Mouse (Mus musculus) hindbrain, embryonic 13.5 days (tissue): ENCODE measurements around the gene 1700019N19Rik. TPM values are rescaled to one million over a fixed set of nuclear protein-coding genes. Genes with fewer than 3 reads are reported as not detected.
A peak's percentile ranks its signal among the peaks of the same experiment; 100 is the strongest.

Source experiments
- ATAC-seq: fragments of 200-750 bp; cut with Nextera tagmentation; 2 replicates; pipeline ENCODE4 v1.8.0; 2017; ENCODE audit warnings: moderate TSS enrichment; ENCODE audit not compliant: low FRiP score
- H3K27ac ChIP-seq: fragments of 300-500 bp; sonication (generic); 2 replicates; pipeline ENCODE4 v1.5.1; 2015; ENCODE audit warnings: inconsistent platforms, mild to moderate bottlenecking, moderate library complexity
- H3K27me3 ChIP-seq: fragments of 300-500 bp; sonication (generic); 2 replicates; pipeline ENCODE4 v1.6.1; 2015; ENCODE audit warnings: mild to moderate bottlenecking, inconsistent platforms
- H3K36me3 ChIP-seq: fragments of 300-500 bp; sonication (generic); 2 replicates; pipeline ENCODE4 v1.6.1; 2015; ENCODE audit warnings: mild to moderate bottlenecking, inconsistent platforms
- H3K4me1 ChIP-seq: fragments of 300-500 bp; sonication (generic); replicated peaks from 2 replicates; pipeline ENCODE4 v1.6.1; 2015; ENCODE audit warnings: inconsistent platforms
- H3K4me2 ChIP-seq: fragments of 300-500 bp; sonication (generic); 2 replicates; pipeline ENCODE4 v1.6.1; 2015; ENCODE audit warnings: inconsistent platforms, mild to moderate bottlenecking, moderate library complexity
- H3K4me3 ChIP-seq: fragments of 300-500 bp; sonication (generic); 2 replicates; pipeline ENCODE4 v1.5.1; 2015; ENCODE audit warnings: mild to moderate bottlenecking, inconsistent platforms
- H3K9ac ChIP-seq: fragments of 300-500 bp; sonication (generic); 2 replicates; pipeline ENCODE4 v1.6.1; 2015; ENCODE audit warnings: mild to moderate bottlenecking, inconsistent platforms
- H3K9me3 ChIP-seq: fragments of 300-500 bp; sonication (generic); 2 replicates; pipeline ENCODE4 v1.6.1; 2016; ENCODE audit warnings: inconsistent platforms
- WGBS: fragments of 180-500 bp; shearing (Covaris S2); methylation state at CpG from one replicate; pipeline ENCODE4 v1.1.7; 2015; 5-methylcytosine and 5-hydroxymethylcytosine counted together
- polyA plus RNA-seq: library from polyadenylated mRNA; unstranded; fragments of >200 nt; fragmentation: Nextera tagmentation; extraction: Ambion mirVana; gene quantifications from 2 replicates; pipeline ENCODE4 v1.2.1, GENCODE M21; 2015

Gene 1700019N19Rik
- polyA plus RNA-seq, 1 experiment from 2014 or later = not detected

DNA sequence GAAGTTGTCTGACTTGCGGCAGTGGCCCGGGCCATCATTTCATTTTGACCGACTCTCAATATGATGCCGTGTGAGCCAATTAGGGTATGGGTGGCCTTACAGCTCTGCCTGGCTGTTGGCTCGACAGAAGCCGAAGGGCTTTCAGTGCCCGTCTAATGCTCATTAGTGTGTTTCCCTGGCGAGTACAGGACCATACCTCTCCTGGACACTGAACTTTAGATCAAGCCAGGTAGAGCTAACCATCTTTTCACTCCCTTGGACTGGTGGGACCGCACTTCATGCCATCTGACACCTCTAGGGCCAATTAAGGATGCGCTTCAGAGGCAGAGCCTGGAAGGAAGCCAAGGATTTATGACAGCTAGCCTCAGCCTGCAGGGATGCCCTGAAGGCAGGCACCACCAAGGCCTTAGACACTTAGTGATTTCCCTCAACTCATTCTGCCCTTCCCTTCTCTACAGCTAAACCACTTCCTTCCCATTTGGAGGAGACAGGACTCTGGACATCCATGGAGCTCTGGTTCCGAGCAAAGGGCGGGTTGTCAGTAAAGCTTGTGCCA lies 931 bp upstream of the 1700019N19Rik start:
- ATAC-seq = peak; percentile 39; the same call in 1 of the 2 replicates
- Histone ChIP-seq H3K9ac (no peak overlapping the region), H3K4me1 (peaks cover 7% of the 10 kb centered on the region; the same call in 1 of the 2 replicates), H3K27ac (0 out of 2 replicates have a peak overlapping the region, but pooled peaks have one; percentile 0), H3K9me3 (no peaks in the 10 kb centered on the region), H3K4me3 (no peak overlapping the region), H3K4me2 (no peak overlapping the region), H3K36me3 (peaks cover 33% of the 10 kb centered on the region), H3K27me3 (no peaks in the 10 kb centered on the region)
- 71% methylated on average over 12 of the region's 12 CpGs for WGBS

DNA sequence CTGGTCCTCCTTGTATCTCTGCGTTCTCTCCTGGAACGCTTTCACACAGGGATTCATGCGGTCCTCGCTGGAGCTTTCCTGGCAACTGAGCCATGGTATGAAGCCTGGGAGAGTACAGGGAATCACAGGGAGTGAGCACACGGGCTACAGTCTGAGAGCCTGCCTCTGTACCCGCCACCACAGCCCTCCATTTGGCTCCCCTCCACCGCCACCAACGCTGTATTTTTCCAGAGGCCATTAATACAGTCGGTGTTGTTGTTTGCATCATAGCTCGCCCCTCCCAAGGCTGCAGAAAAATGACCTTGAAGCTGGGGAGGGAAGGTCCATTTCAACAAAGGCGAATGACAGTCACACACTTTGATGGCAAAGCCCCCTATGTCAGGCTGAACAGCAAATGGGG lies 5.1 kb downstream of the 1700019N19Rik start:
- no peaks in the 10 kb centered on the region for H3K36me3 ChIP-seq
- peaks cover 18% of the 10 kb centered on the region for H3K4me1 ChIP-seq
- H3K27ac ChIP-seq = peak overlapping the region; percentile 45
- no peaks in the 10 kb centered on the region for H3K27me3 ChIP-seq
- no peak overlapping the region for H3K4me3 ChIP-seq
- H3K9me3 ChIP-seq = no peaks in the 10 kb centered on the region
- H3K4me2 ChIP-seq = no peak overlapping the region
- 64% methylated on average over 11 of the region's 11 CpGs for WGBS
- no peak overlapping the region for H3K9ac ChIP-seq
- no peak for ATAC-seq

DNA sequence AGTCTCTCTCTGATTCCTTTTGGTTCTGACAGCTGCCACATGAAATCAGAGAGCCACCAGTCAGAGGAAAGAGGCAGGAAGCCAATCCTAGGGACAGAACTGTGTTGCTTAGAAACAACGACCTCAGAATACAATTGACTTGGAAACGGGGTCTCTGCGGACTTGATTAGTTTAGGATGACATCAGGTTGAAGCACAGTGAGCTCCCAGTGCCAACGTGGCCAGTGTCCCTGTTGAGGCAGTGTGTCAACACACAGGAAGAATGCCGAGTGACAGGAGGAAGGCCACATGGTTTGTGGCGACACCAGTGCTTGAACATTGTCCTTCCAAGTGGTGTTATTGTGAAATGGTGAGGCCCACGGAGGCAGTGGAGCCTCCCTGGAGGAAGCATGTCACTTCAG lies 10.3 kb downstream of the 1700019N19Rik start:
- H3K27ac ChIP-seq = peak overlapping the region; percentile 74
- no peaks in the 10 kb centered on the region for H3K9me3 ChIP-seq
- no peak overlapping the region for H3K4me2 ChIP-seq
- H3K27me3 ChIP-seq = no peaks in the 10 kb centered on the region
- no peaks in the 10 kb centered on the region for H3K36me3 ChIP-seq
- 0 out of 2 replicates have a peak overlapping the region, but pooled peaks have one; percentile 6 for H3K9ac ChIP-seq
- H3K4me1 ChIP-seq = peaks cover 37% of the 10 kb centered on the region
- ATAC-seq = peak; percentile 49; the same call in 1 of the 2 replicates
- WGBS = 32% methylated on average over 7 of the region's 7 CpGs
- no peak overlapping the region for H3K4me3 ChIP-seq

DNA sequence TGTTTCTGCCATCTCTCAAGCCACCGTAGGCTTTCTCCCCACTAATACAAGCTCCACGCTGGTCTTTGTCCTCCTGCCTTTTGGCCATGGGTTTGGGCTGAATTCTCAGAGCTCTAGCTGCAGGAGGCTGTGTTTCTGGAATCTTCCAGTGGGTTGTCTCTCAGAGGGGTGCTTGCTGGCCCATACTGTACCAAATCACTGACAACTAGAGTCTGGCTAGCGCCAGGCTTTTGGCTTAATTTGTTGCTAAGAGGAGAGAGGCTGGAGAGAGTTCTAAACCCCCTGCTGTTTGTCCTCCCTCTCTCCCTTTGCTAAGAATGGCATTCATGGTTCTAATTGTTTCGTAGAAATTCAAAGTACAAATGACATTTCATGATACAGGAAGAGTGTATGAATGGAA lies 12.7 kb downstream of the 1700019N19Rik start:
- Histone ChIP-seq H3K4me1 (peaks cover 28% of the 10 kb centered on the region), H3K36me3 (no peaks in the 10 kb centered on the region), H3K4me2 (no peak overlapping the region), H3K9ac (no peak overlapping the region), H3K27me3 (no peaks in the 10 kb centered on the region), H3K9me3 (no peaks in the 10 kb centered on the region), H3K27ac (peak overlapping the region; percentile 55), H3K4me3 (no peak overlapping the region)
- WGBS = 36% methylated on average over 4 of the region's 4 CpGs
- ATAC-seq = no peak

DNA sequence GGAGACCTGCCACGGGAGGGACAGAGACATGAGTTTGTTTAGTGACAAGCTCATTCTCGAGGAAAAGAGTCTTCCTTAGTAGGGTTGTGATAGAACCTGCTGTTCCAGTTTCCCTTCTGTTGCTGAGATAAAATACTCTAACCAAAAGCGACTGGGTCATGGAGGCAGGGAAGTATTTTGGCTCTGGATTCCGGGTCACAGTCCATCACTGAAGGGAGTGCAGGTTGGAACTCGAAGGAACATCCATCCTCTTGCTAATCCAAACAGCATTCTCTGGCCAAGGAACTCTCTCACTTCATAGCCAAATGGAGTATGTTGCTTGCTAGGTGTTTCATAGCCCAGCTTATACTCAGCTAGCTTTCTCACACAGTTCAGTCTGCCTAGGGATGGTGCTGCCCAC lies 17.8 kb downstream of the 1700019N19Rik start:
- no peak for ATAC-seq
- Histone ChIP-seq H3K27me3 (0 out of 2 replicates have a peak, but pooled peaks cover 3% of the 10 kb centered on the region), H3K9me3 (no peaks in the 10 kb centered on the region), H3K27ac (no peak overlapping the region), H3K36me3 (no peaks in the 10 kb centered on the region), H3K4me1 (peaks cover 6% of the 10 kb centered on the region), H3K4me3 (no peak overlapping the region), H3K9ac (no peak overlapping the region), H3K4me2 (no peak overlapping the region)
- 81% methylated on average over 5 of the region's 5 CpGs for WGBS

DNA sequence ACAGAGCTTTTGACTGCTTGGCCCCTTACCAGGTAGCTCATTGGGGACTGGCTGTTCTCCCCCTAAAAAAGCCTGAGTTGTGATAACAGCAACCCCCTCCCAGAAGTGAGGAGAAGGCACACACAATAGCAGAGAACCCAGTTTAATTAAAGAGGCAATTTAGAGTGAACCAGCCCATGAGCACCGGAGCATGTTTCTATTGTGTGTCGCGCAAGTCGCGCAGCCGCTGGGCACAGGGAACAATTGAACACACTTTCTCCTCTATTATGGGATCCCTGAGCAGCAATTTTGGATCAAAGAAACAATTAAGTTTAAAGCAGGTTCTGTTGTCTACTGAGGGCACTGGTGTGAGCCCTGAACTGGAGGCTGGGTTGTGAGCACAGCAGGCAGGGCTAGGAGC lies 26.9 kb downstream of the 1700019N19Rik start:
- no peak for ATAC-seq
- Histone ChIP-seq H3K36me3 (no peaks in the 10 kb centered on the region), H3K9me3 (no peaks in the 10 kb centered on the region), H3K27ac (no peak overlapping the region), H3K4me1 (peaks cover 10% of the 10 kb centered on the region), H3K27me3 (peaks cover 31% of the 10 kb centered on the region), H3K4me2 (no peak overlapping the region), H3K4me3 (no peak overlapping the region), H3K9ac (no peak overlapping the region)
- WGBS = 32% methylated on average over 6 of the region's 6 CpGs

DNA sequence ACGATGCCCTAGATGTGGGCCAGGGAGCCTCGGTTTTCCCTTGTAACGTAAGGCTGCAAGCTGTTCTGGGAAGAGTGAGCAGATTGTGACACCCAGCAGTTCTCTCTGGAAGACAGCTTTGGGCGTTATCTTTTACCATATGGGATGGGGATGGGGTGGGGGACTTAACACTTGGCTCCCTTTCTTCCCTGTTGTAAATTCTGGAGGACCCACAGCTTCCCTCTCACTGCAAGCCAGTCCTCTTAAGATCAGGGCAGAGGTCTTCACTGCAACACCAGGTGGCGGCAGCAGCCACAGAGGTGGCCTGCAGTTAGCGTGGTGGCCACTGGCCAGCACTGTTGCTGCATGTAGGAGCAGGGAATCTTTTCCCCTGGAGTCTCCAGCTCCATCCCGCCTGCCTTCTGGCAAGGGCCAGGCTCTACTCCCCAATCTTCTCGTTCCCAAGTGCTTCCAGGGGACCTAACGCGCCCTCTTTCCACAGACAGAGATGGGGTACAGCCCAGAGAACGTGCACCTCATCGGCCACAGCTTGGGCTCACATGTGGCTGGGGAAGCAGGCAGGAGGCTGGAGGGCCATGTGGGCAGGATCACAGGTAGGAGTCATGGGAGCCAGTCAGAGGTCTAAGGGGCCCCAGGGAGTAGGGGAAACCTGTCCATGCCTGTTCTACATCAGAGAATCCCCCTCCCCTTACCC lies 31.3 kb downstream of the 1700019N19Rik start:
- H3K36me3 ChIP-seq = no peaks in the 10 kb centered on the region
- WGBS = 10% methylated on average over 12 of the region's 12 CpGs
- peaks cover 28% of the 10 kb centered on the region; the same call in 1 of the 2 replicates for H3K27me3 ChIP-seq
- H3K27ac ChIP-seq = no peak overlapping the region
- peaks cover 10% of the 10 kb centered on the region for H3K4me1 ChIP-seq
- ATAC-seq = peak; percentile 59; the same call in 1 of the 2 replicates
- peak overlapping the region; percentile 27; the same call in 1 of the 2 replicates for H3K4me2 ChIP-seq
- H3K9me3 ChIP-seq = no peaks in the 10 kb centered on the region
- 0 out of 2 replicates have a peak overlapping the region, but pooled peaks have one; percentile 29 for H3K9ac ChIP-seq
- H3K4me3 ChIP-seq = no peak overlapping the region

DNA sequence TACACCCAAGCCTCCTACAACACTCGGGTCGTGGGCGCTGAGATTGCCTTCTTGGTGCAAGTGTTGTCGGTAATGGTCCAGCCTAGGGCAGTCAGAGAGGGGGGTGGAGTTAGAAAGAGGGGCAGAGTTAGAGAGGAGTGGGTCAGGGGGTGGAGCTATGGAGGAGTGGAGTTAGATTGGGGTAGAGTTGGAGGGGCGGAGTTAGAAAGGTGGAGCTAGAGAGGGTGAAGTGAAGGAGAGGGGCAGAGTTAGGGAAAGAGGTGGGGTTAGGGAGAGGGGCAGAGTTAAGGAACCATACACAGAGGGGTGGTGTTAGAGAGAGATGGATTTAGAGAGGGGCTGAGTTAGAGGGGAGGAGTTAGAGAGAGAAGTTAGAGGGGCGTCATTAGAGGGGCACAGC lies 31.9 kb downstream of the 1700019N19Rik start:
- no peak overlapping the region for H3K9ac ChIP-seq
- H3K4me2 ChIP-seq = no peak overlapping the region
- ATAC-seq = no peak
- no peaks in the 10 kb centered on the region for H3K9me3 ChIP-seq
- H3K4me3 ChIP-seq = no peak overlapping the region
- no peak overlapping the region for H3K27ac ChIP-seq
- peaks cover 22% of the 10 kb centered on the region; the same call in 1 of the 2 replicates for H3K27me3 ChIP-seq
- no peaks in the 10 kb centered on the region for H3K36me3 ChIP-seq
- peaks cover 8% of the 10 kb centered on the region for H3K4me1 ChIP-seq
- 30% methylated on average over 6 of the region's 6 CpGs for WGBS

DNA sequence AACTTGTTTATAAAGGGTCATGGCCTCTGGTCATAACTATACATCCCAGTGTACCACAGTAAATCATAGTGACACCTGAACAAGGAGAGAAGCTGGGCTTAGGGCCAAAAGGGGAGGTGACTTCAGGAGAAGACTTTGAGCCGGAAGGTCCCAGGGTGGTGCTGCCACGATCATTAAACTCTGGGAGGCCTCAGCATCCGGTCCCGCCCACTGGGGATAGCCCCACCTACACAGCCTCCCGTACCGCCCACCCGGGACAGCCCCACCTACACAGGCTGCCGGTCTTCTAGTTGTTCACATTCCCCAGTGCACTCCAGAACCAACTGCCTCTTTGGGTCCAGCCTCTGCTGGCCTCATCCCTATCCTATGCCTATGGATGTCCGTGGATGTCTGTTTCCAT lies 34.8 kb downstream of the 1700019N19Rik start, which contains the start of gene Pnliprp2:
Gene Pnliprp2 (plus strand): TSS at position 297 of the 400 bp plus-strand sequence.
- no peak for ATAC-seq
- WGBS = 73% methylated on average over 9 of the region's 9 CpGs
- no peaks in the 10 kb centered on the region for H3K36me3 ChIP-seq

DNA sequence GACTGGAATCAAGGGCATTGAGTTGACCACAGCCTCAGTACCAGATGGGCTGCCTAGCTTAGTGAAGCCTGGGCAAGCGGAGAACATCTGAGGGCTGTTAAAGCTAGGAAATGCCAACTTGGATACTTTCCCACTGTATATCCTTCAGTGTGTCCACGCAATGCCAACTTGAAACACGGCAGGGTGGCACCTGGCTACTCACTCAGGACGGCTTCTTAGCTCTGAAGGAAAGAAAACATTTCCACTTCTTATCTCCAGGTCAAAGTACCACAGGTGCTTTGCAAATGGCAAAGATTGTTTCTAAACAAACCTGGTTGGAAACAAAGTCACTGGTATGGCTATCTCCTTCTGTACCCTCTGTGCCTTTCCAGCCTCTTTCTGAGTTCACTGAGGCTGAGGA lies 35.4 kb downstream of the 1700019N19Rik start:
- Histone ChIP-seq H3K4me1 (peaks cover 3% of the 10 kb centered on the region; the same call in 1 of the 2 replicates), H3K9ac (no peak overlapping the region), H3K27me3 (0 out of 2 replicates have a peak, but pooled peaks cover 4% of the 10 kb centered on the region), H3K27ac (no peak overlapping the region), H3K36me3 (no peaks in the 10 kb centered on the region), H3K4me2 (no peak overlapping the region), H3K9me3 (peaks cover 8% of the 10 kb centered on the region; the same call in 1 of the 2 replicates), H3K4me3 (no peak overlapping the region)
- 95% methylated on average over 4 of the region's 4 CpGs for WGBS
- ATAC-seq = no peak

More for the DNA sequence above, 34.8 kb downstream of the 1700019N19Rik start, which contains the start of gene Pnliprp2:
- Histone ChIP-seq H3K27me3 (0 out of 2 replicates have a peak, but pooled peaks cover 6% of the 10 kb centered on the region), H3K9me3 (0 out of 2 replicates have a peak, but pooled peaks cover 4% of the 10 kb centered on the region), H3K4me2 (no peak within 1 kb of the TSS), H3K9ac (no peak within 1 kb of the TSS), H3K27ac (no peak within 1 kb of the TSS), H3K4me3 (no peak within 1 kb of the TSS), H3K4me1 (peaks cover 3% of the 10 kb centered on the region; the same call in 1 of the 2 replicates)

DNA sequence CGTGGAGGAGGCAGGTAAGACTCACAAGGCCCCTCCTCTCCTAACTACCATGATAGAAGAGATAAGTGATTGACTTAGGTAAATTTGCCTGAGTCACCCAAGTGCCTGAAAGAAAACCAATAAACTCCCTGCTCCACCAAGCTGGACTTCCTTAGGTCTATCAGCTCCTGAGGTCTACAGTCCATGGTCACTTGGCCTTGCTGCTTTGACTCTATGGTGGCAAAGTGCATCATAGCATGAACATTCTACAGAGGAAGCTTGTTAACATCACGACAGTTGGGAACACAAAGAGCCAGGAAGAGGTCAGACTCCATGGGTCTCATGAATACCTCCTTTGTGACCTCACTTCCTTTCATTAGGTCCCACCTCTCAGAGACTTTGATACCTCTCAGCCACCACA lies 42.8 kb downstream of the 1700019N19Rik start:
- no peak overlapping the region for H3K27ac ChIP-seq
- no peak overlapping the region for H3K9ac ChIP-seq
- no peaks in the 10 kb centered on the region for H3K36me3 ChIP-seq
- no peaks in the 10 kb centered on the region for H3K4me1 ChIP-seq
- ATAC-seq = no peak
- no peak overlapping the region for H3K4me3 ChIP-seq
- H3K9me3 ChIP-seq = peaks cover 8% of the 10 kb centered on the region; the same call in 1 of the 2 replicates
- H3K4me2 ChIP-seq = no peak overlapping the region
- no peaks in the 10 kb centered on the region for H3K27me3 ChIP-seq
- 83% methylated on average over 2 of the region's 2 CpGs for WGBS

DNA sequence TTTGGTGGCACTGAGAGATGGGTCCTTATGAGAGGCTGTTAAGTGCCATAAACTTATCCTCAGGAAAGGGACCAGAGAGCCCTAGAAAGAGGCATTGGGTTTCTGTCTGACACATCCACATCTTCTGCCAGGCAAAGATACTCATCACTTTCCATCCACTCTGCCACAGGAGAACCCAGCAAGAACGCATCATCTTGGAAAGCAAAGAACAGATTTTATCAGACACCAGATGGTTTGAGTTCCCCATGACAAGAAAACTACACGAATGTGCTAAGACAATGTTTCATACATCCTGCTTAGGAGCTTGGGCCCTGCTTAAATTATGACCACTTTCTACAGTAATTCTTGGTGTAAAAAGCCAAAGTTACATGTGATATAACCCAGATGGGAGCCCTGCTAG lies 43.4 kb downstream of the 1700019N19Rik start:
- Histone ChIP-seq H3K9me3 (peaks cover 8% of the 10 kb centered on the region; the same call in 1 of the 2 replicates), H3K27me3 (no peaks in the 10 kb centered on the region), H3K4me3 (no peak overlapping the region), H3K4me2 (no peak overlapping the region), H3K36me3 (no peaks in the 10 kb centered on the region), H3K27ac (no peak overlapping the region), H3K9ac (no peak overlapping the region), H3K4me1 (no peaks in the 10 kb centered on the region)
- ATAC-seq = no peak
- WGBS = 86% methylated on average over 2 of the region's 2 CpGs
